Mouse (Mus musculus) testis, adult 2 months (tissue): ENCODE data around the gene Ntn1.

Source experiments
- CTCF ChIP-seq: fragments of 200-500 bp; IDR thresholded peaks from 2 replicates; pipeline ENCODE4 v1.5.1; 2012; ENCODE audit warnings: low read depth, mild to moderate bottlenecking, inconsistent platforms, low read length, moderate library complexity; ENCODE audit not compliant: control insufficient read depth, insufficient read depth, insufficient replicate concordance
- POLR2A ChIP-seq: fragments of 200-500 bp; IDR thresholded peaks from 2 replicates; pipeline ENCODE4 v1.6.1; 2012; ENCODE audit warnings: low read depth, mild to moderate bottlenecking, inconsistent platforms, low read length, moderate library complexity; ENCODE audit not compliant: control insufficient read depth

GRCm38 (mm10) chr11:68302323-68302722 lies 98.3 kb downstream of the Ntn1 start:
- TF ChIP-seq POLR2A, result no peak
- no peak for TF ChIP-seq CTCF
